Mouse (Mus musculus) heart, postnatal 0 days (tissue): ENCODE measurements at regions not wholly inside any gene's neighbourhood (a gene's known extent, or its start where the extent isn't known, plus 50 kb on each side); places are given as distances from the start of the nearest gene placed in this dataset.

Experiments
- CTCF ChIP-seq: IDR thresholded peaks from 2 replicates; pipeline ENCODE4 v1.5.1; 2016; ENCODE audit warnings: antibody characterized with exemption, control low read depth, low read depth
- EP300 ChIP-seq: IDR thresholded peaks from 2 replicates; pipeline ENCODE4 v1.6.1; 2016; ENCODE audit warnings: antibody characterized with exemption, low read depth

- TF ChIP-seq CTCF (no peak), EP300 (no peak)
Measured at GRCm38 (mm10) chr3:60396971-60397370, 75.7 kb upstream of the Mbnl1 start.
